Mouse (Mus musculus): ENCODE results near the gene Ctdspl2. TPM values are rescaled to one million over a fixed set of nuclear protein-coding genes. Genes with fewer than 3 reads are reported as not detected.

Gene Ctdspl2
- polyA plus RNA-seq, 1 experiment from 2014 or later, result 40.1 TPM

DNA sequence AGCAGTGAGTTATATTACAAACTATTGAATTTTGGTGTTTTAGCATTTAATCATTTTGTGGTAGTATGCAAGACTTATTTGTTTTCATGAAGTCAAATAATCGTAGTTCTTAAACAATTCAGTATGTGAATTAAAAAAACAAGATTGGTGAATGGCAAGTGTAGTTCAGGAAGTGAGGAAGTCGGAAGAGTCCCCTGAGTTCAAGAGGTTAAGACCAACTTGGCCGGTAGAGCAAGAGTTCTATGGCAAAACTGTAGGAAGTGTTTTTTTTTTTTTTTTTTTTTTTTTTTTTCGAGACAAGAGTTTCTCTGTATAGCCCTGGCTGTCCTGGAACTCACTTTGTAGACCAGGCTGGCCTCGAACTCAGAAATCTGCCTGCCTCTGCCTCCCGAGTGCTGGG, 76.2 kb downstream of the Ctdspl2 start:
- DNase-seq (ENCODE audit: low spot score) (no peak), ATAC-seq (no peak)
- Histone ChIP-seq H3K36me3 (ENCODE audit: control insufficient read depth, insufficient read depth, low read length) (peaks cover 16% of the 10 kb centered on the region; the same call in 1 of the 2 replicates), H3K4me3 (ENCODE audit: low read depth, low read length) (no peak overlapping the region), H3K4me1 (ENCODE audit: control insufficient read depth, insufficient read depth, low read length) (peaks cover 9% of the 10 kb centered on the region), H3K27ac (ENCODE audit: low read depth, low read length) (no peak overlapping the region), H3K9me3 (replicated peaks; ENCODE audit: control insufficient read depth, low read length) (no peaks in the 10 kb centered on the region), H3K9ac (ENCODE audit: low read length) (no peak overlapping the region), H3K27me3 (replicated peaks; ENCODE audit: control insufficient read depth, insufficient read depth, low read length) (no peaks in the 10 kb centered on the region), H3K4me2 (ENCODE audit: low read length) (no peak overlapping the region)
- WGBS, result 86% methylated on average over 6 of the region's 6 CpGs

DNA sequence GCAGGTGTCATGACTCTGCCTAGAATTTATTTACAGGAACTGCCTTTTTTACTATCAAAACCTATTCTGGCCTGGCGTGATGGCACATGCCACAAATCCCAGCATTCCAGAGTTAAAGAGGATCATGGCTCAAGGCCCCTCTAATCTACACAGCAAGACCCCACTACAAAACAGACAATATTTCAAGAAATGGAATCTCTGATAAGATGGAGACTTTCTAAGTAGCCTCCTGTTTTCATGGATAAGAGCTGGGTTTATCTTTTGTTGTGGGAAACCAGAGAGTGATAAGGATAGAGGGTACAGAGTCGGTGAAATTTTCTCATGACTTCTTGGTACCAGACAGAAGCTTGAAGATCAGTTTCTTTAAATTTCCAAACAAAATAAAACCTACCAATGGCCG, 80.3 kb downstream of the Ctdspl2 start:
- H3K27ac ChIP-seq (ENCODE audit: low read depth, low read length), result no peak overlapping the region
- H3K27me3 ChIP-seq (replicated peaks; ENCODE audit: control insufficient read depth, insufficient read depth, low read length), result no peaks in the 10 kb centered on the region
- H3K36me3 ChIP-seq (ENCODE audit: control insufficient read depth, insufficient read depth, low read length), result peaks cover 8% of the 10 kb centered on the region; the same call in 1 of the 2 replicates
- no peak for ATAC-seq
- no peaks in the 10 kb centered on the region for H3K4me1 ChIP-seq (ENCODE audit: control insufficient read depth, insufficient read depth, low read length)
- WGBS, result over 99% methylated on average over 3 of the region's 3 CpGs
- no peaks in the 10 kb centered on the region for H3K9me3 ChIP-seq (replicated peaks; ENCODE audit: control insufficient read depth, low read length)
- DNase-seq (ENCODE audit: low spot score), result no peak
- no peak overlapping the region for H3K4me3 ChIP-seq (ENCODE audit: low read depth, low read length)
- H3K9ac ChIP-seq (ENCODE audit: low read length), result no peak overlapping the region
- no peak overlapping the region for H3K4me2 ChIP-seq (ENCODE audit: low read length)

GRCm38 (mm10) chr2:122043926-122044325, 88.1 kb downstream of the Ctdspl2 start:
- Histone ChIP-seq H3K4me2 (ENCODE audit: low read length) (no peak overlapping the region), H3K27me3 (replicated peaks; ENCODE audit: control insufficient read depth, insufficient read depth, low read length) (no peaks in the 10 kb centered on the region), H3K4me1 (ENCODE audit: control insufficient read depth, insufficient read depth, low read length) (no peaks in the 10 kb centered on the region), H3K27ac (ENCODE audit: low read depth, low read length) (no peak overlapping the region), H3K9me3 (replicated peaks; ENCODE audit: control insufficient read depth, low read length) (no peaks in the 10 kb centered on the region), H3K4me3 (ENCODE audit: low read depth, low read length) (no peak overlapping the region), H3K9ac (ENCODE audit: low read length) (no peak overlapping the region), H3K36me3 (ENCODE audit: control insufficient read depth, insufficient read depth, low read length) (peaks cover 19% of the 10 kb centered on the region)
- ATAC-seq (no peak), DNase-seq (ENCODE audit: low spot score) (no peak)

DNA sequence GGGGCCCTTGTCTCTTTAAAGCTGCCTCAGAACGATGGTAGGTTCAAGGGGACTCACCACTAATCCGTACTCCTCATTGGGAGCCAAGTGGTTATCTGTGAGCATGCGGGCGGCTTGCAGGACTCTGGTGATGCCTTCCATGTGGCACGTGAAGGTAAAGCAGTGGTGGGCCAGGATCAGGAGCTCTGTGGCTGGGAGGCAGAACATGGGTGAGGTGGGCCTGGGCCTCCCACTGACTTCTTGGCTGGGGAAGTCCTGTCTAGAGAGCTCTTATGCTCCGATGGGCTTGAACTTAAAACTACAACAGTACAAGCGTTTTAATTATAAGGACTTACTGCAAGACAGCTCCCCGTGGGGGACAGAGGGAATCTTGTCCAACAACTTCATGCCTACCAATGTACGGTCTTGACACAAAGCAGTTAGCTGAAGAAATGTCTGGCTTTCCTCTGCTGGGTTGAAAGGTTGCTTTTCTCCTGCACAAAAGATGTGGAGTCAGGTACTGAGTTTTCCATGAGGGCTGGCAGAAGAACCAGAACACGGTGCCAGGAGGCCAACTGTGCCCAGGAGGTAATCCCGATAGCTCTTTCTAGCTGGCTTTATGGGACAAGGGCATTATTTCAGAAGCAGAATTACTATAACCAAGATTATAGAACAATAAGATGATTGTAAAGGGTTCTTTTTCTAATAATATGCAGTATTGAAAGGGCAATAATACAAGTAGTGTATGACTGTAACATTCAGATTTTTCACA, 103.7 kb downstream of the Ctdspl2 start:
- ATAC-seq, result no peak
- H3K27ac ChIP-seq (ENCODE audit: low read depth, low read length), result no peak overlapping the region
- no peak overlapping the region for H3K4me2 ChIP-seq (ENCODE audit: low read length)
- H3K27me3 ChIP-seq (replicated peaks; ENCODE audit: control insufficient read depth, insufficient read depth, low read length), result no peaks in the 10 kb centered on the region
- peaks cover 51% of the 10 kb centered on the region for H3K36me3 ChIP-seq (ENCODE audit: control insufficient read depth, insufficient read depth, low read length)
- no peak overlapping the region for H3K4me3 ChIP-seq (ENCODE audit: low read depth, low read length)
- no peaks in the 10 kb centered on the region for H3K4me1 ChIP-seq (ENCODE audit: control insufficient read depth, insufficient read depth, low read length)
- WGBS, result 88% methylated on average over 11 of the region's 11 CpGs
- H3K9ac ChIP-seq (ENCODE audit: low read length), result no peak overlapping the region
- no peaks in the 10 kb centered on the region for H3K9me3 ChIP-seq (replicated peaks; ENCODE audit: control insufficient read depth, low read length)
- DNase-seq (ENCODE audit: low spot score), result no peak

Small RNA genes within 50 kb of the gene (microRNA-seq; reads per million reads assigned to microRNA genes)
- gene Gm47314, result not detected

Other genes starting within 250 kb of the Ctdspl2 start
- gene Frmd5, start 148.9 kb upstream of the Ctdspl2 start, polyA plus RNA-seq (2014; fragmentation: Nextera tagmentation; extraction: Ambion mirVana), result 26.9 and 29.1 TPM in 2 replicates
- 15.0 and 17.0 TPM in 2 replicates for gene Casc4, start 89.0 kb upstream of the Ctdspl2 start, polyA plus RNA-seq (2014; fragmentation: Nextera tagmentation; extraction: Ambion mirVana)
- 0.50 and 0.83 TPM in 2 replicates for gene Mageb3, start 91 bp downstream of the Ctdspl2 start, polyA plus RNA-seq (2014; fragmentation: Nextera tagmentation; extraction: Ambion mirVana)
- 9.7 and 9.9 TPM in 2 replicates for gene Eif3j1, start 72.5 kb downstream of the Ctdspl2 start, polyA plus RNA-seq (2014; fragmentation: Nextera tagmentation; extraction: Ambion mirVana)
- gene Spg11, start 162.4 kb downstream of the Ctdspl2 start, polyA plus RNA-seq (2014; fragmentation: Nextera tagmentation; extraction: Ambion mirVana), result 8.2 and 9.6 TPM in 2 replicates
- gene B2m, start 191.7 kb downstream of the Ctdspl2 start, polyA plus RNA-seq (2014; fragmentation: Nextera tagmentation; extraction: Ambion mirVana), result 89.8 and 92.2 TPM in 2 replicates
- gene Trim69, start 204.7 kb downstream of the Ctdspl2 start, polyA plus RNA-seq (2014; fragmentation: Nextera tagmentation; extraction: Ambion mirVana), result not detected in 2 replicates
- not detected in 2 replicates for gene Patl2, start 230.2 kb downstream of the Ctdspl2 start, polyA plus RNA-seq (2014; fragmentation: Nextera tagmentation; extraction: Ambion mirVana)
- not detected in 2 replicates for gene Terb2, start 230.3 kb downstream of the Ctdspl2 start, polyA plus RNA-seq (2014; fragmentation: Nextera tagmentation; extraction: Ambion mirVana)

All from forebrain, embryonic 14.5 days (tissue).